Mouse (Mus musculus) layer of hippocampus, postnatal 14 days (tissue): ENCODE data around the gene Lsm12. TPM values are rescaled to one million over a fixed set of nuclear protein-coding genes. Genes with fewer than 3 reads are reported as not detected.

Experiments
- DNase-seq, 2 experiments: peaks; one replicate each; pipeline ENCODE4 v3.0.0; 2021 to 2022; ENCODE audit warnings: low spot score in 2 of 2, mixed read lengths in 1 of 2
- total RNA-seq, 2 experiments: library from RNA; stranded (reverse); gene quantifications; 2 replicates each; pipeline ENCODE4 v1.2.3; 2021

Gene Lsm12
- total RNA-seq, 2 experiments from 2014 or later, result 65.9 to 72.8 TPM

- DNase-seq, result no peak
Measured at GRCm38 (mm10) chr11:102217396-102217795, 32.3 kb upstream of the Lsm12 start.

DNA sequence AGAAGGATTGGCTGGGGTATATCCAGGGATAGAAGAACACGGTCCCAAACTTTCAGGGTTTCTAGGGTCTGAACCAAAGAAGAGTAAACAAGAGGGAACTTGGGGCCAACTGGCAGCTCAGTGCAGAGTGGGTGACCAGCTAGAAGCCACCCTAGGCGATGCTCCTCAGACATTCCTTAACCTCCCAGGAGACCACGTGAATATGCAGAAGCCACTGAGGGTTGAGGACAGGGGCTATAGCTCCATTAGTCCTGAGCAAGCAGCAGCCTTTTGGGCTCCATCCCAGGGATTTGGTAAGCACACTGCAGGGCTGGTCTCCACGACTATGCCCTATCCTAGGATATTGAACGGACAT is 31.8 kb upstream of the Lsm12 start:
- no peak for DNase-seq

DNA sequence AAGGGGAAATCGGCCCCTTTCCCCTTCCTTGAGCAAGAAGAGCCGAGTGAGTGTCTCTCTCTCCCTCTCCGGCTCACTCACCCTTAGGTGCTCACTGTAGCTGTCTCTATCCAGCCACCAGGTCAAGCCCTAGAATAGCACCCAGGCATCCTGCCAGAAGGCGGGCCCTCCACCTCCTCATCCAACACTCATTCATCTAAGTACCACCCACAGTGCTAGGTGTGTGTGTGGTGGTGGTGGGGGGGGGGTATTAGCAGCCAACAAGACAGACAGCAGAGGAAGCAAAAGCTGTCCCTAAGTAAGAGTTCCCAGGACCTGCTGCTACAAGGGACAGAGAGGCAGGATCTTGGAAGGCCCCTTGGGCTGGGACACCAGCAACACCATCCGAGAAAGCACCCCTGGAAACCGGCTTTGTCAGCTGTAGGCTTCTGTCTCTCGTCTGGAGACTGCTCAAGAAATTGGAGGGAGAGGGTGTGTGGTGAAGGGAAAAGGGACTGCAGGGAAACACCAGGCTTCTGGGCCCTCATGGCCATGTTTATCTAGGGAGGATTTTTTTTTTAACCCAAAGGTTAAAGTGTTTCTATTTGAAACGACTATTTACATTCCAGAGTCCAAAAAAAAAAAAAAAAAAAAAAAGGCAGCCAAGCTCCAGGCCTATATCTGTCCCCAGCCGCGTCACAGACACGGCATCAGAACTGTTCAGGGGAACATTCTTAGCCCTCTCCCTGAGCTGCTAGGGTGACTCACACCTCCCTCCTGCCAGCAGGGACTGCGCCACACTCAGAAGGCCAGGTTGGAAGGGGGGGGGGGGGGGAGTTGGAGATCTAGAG is 31.2 kb upstream of the Lsm12 start:
- no peak for DNase-seq

- no peak for DNase-seq
Measured at GRCm38 (mm10) chr11:102215511-102215910, 30.4 kb upstream of the Lsm12 start.

DNA sequence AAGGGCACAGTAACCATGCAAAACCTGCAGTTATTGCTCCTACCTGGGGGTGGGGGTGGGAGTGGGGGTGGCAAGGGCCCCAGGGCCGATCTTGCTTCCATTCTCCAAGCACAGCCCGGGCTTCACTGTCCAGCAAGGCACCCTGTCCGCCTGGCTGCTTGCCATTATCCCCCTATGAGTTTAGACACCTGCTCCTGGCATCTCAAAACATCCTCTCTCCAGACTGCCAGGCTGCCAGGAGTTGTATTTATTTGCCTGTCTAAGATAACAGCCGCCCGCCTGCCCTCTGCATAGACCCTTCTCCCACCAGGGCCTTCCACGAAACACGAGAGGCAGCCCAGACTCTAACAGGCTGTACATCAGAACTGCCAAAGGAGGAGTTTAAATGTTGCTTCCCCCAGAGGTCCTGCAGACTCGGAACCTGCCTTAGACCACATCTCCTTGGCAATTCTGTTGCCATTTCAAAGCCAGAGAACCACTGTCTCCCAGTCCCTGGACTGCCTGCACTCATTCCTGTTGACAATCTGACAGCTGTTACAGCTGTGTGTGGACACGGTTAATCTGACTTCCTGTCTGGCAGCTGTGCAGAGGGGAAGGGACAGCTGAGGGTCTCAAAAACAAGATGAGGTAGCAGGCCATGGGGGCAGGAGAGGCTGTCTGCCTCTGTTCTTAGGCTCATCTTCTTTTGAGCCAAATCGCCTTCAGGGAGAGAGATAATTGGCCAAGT is 29.5 kb upstream of the Lsm12 start:
- DNase-seq, result no peak

GRCm38 (mm10) chr11:102211936-102212341 is 26.8 kb upstream of the Lsm12 start:
- no peak for DNase-seq

GRCm38 (mm10) chr11:102211011-102211410 is 25.9 kb upstream of the Lsm12 start:
- no peak for DNase-seq

DNA sequence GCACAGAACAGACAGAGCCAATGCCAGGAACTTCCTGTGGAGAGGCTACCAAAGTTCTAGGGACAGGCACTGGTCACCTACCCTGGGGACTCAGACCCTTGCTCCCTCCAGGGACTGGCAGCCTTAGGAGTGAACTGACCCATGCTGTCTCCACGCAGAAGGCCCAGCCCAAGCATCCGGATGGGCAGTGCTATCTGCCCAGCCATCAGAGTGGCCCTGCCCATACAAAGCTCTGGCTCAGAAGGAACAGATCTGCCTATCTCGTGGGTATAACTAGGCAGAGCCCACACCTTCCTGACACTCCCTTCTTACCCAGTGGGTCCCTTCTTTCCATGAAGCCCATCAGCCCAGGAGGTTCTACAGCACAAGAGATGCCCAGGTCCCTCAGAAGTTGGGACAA is 25.1 kb upstream of the Lsm12 start:
- no peak for DNase-seq

GRCm38 (mm10) chr11:102209742-102210141 is 24.6 kb upstream of the Lsm12 start:
- DNase-seq, result no peak

- DNase-seq, result no peak
Measured at GRCm38 (mm10) chr11:102208846-102209245, 23.8 kb upstream of the Lsm12 start.

- DNase-seq, result peak in 1 of 2 experiments; percentile 61
Measured at GRCm38 (mm10) chr11:102207825-102208777, 23.0 kb upstream of the Lsm12 start.

GRCm38 (mm10) chr11:102206481-102206880 is 21.4 kb upstream of the Lsm12 start:
- no peak for DNase-seq

- no peak for DNase-seq
Measured at GRCm38 (mm10) chr11:102201408-102201821, 16.3 kb upstream of the Lsm12 start.

DNA sequence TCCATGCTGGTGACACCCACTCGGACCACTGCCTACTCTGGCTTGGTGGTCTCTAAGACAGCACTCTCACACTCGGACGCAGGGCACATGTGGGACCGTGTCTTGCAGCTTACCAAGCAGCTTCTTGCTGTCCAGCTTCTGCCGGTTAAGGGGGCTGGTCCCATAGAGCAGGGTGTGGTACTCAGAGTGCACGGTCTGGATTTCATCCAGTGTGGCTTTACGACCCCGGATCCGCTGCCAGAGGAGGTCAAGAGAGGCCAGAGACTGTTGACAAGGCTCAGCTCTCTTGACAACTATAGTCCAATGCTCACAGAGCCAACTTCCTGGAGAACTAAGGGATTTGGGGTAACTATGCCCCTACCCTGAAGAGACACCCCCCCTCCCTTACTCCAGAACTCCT is 14.8 kb upstream of the Lsm12 start:
- no peak for DNase-seq

DNA sequence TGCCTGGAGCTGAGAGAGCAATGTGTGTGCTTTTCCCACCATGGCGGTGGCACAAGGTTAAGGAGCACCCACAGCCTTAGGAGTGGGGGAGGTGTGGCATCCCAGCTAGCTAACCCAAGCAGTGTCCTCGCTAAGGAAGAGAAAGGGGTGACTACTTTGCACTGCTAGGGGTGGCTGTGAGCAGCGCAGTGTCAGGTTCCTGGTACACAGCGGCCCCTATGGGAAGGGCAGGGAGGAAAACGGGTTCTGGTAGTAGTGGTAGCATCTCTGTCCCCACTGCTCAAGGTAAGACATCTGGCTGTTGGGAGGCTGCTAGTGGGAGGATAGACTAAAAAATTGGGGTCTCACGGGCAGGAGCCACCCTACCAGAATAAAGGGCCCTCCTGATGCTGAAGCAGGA is 13.1 kb upstream of the Lsm12 start:
- no peak for DNase-seq

DNA sequence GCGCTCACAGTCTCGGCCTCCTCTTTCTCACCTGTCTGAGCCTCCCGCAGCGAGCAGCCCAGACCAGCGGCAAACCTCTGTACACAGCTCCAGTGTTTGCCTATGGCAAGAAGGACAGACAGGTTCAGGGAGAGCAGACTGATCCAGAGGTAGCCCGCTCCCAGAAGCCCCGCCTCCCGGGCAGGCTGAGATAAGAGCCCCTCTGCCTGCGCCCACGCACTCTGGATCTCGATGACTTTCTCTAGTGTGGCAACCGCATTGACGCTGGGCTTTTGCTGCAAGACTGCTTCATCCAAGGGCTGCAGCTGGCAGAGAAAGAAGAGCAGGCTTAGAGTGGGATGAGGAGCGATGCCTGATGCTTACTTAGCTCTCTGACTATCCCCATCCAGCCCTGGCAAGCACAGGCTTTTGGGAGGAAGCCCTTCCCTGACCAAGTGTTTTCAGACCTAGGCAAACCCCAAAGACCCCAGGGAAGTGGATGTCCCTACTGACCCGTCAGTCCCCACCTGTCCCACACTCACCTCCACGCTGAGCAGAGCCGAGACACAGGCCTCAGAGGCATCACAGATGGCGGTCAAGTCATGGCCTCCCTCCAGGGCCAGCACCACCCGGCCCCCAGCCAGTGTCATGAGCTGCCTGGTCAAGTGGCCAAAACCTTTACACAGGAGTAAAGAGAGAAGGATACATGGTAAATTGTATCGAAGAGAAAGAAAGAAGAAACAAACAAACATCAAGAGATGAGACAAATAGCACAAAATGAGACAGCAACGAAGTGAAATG is 11.1 kb upstream of the Lsm12 start:
- no peak for DNase-seq

DNA sequence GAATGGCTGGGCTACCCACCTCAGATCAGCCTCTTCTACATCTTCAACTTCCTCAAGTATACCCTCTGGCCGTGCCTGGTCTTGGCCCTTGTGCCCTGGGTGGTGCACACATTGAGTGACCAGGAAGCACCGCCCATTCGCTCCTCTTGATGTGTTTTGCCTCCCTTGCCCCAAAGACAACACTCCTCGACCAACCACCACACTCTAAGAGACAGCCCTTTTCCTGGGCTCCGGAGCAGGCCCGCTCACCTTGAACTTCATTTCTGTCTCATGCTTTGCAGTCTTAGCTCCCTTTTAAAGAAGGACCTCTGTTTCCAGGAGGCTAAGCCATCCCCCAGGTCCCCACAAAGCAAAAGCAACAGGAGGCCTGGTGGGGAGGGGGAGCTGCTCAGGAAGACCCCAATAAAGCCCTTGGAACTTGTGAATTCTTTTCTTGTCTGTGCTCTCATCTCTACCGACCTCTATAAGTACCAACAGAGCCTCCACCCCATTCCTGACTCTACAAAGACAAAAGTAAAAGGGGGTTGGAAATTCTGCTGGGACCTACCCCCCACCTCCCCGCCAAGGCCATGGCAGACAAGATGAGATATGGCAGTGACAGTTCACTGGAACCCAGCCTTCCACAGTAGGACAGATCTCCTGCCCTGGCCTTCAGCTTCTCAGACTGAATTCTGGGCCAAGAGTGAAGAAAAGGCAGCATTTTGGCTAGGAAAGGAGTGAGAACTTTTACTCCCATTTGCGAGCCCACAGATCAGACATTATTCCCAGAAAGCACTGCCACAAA is 8.8 kb upstream of the Lsm12 start:
- DNase-seq, result no peak

GRCm38 (mm10) chr11:102190848-102191247 is 5.8 kb upstream of the Lsm12 start:
- no peak for DNase-seq

- peak; percentile 83 to 91 for DNase-seq
Measured at GRCm38 (mm10) chr11:102189461-102190436, 4.7 kb upstream of the Lsm12 start, which contains the start of gene G6pc3. TSS of gene G6pc3 (plus strand) at chr11:102189620.
